Mouse (Mus musculus) splenic B cell, adult 2 months (primary cell): Measurements from ENCODE around the gene Akap6.

Experiments used
- DNase-seq: peaks from one replicate; pipeline ENCODE4 v3.0.0-alpha.2; 2011; ENCODE audit warnings: low read depth, low spot score
- H3K27me3 ChIP-seq: 2 replicates; pipeline ENCODE4 v1.6.1; 2012; ENCODE audit warnings: mild to moderate bottlenecking, low read length, moderate library complexity, mixed read lengths; ENCODE audit not compliant: control insufficient read depth, poor library complexity, insufficient read depth, severe bottlenecking
- H3K36me3 ChIP-seq: 2 replicates; pipeline ENCODE4 v1.6.1; 2012; ENCODE audit warnings: mild to moderate bottlenecking, low read length, moderate library complexity, mixed read lengths; ENCODE audit not compliant: control insufficient read depth, poor library complexity, insufficient read depth, severe bottlenecking

The Akap6 gene

GRCm38 (mm10) chr12:52699146-52699545 is at the start of gene Akap6:
Akap6 (plus strand) TSS chr12:52699383.
- Histone ChIP-seq H3K27me3 (no peaks in the 10 kb centered on the region), H3K36me3 (no peaks in the 10 kb centered on the region)
- DNase-seq: no peak

- no peak for DNase-seq
- no peaks in the 10 kb centered on the region for H3K27me3 ChIP-seq
- H3K36me3 ChIP-seq: no peaks in the 10 kb centered on the region
Observed at GRCm38 (mm10) chr12:52662907-52663790, 36.0 kb upstream of the Akap6 start.

- H3K36me3 ChIP-seq: no peaks in the 10 kb centered on the region
- H3K27me3 ChIP-seq: no peaks in the 10 kb centered on the region
- no peak for DNase-seq
Observed at GRCm38 (mm10) chr12:52664944-52665343, 34.2 kb upstream of the Akap6 start.

GRCm38 (mm10) chr12:52671436-52671835 is 27.7 kb upstream of the Akap6 start:
- no peaks in the 10 kb centered on the region for H3K36me3 ChIP-seq
- no peak for DNase-seq
- H3K27me3 ChIP-seq: no peaks in the 10 kb centered on the region

- Histone ChIP-seq H3K27me3 (no peaks in the 10 kb centered on the region), H3K36me3 (no peaks in the 10 kb centered on the region)
- no peak for DNase-seq
Observed at GRCm38 (mm10) chr12:52671943-52672342, 27.2 kb upstream of the Akap6 start.

- H3K36me3 ChIP-seq: no peaks in the 10 kb centered on the region
- H3K27me3 ChIP-seq: no peaks in the 10 kb centered on the region
- no peak for DNase-seq
Observed at GRCm38 (mm10) chr12:52673361-52673960, 25.7 kb upstream of the Akap6 start.

GRCm38 (mm10) chr12:52675010-52675409 is 24.2 kb upstream of the Akap6 start:
- DNase-seq: no peak
- H3K36me3 ChIP-seq: no peaks in the 10 kb centered on the region

GRCm38 (mm10) chr12:52687355-52687754 is 11.8 kb upstream of the Akap6 start:
- Histone ChIP-seq H3K36me3 (no peaks in the 10 kb centered on the region), H3K27me3 (no peaks in the 10 kb centered on the region)
- no peak for DNase-seq

More at GRCm38 (mm10) chr12:52675010-52675409, 24.2 kb upstream of the Akap6 start:
- no peaks in the 10 kb centered on the region for H3K27me3 ChIP-seq

- no peaks in the 10 kb centered on the region for H3K36me3 ChIP-seq
- H3K27me3 ChIP-seq: no peaks in the 10 kb centered on the region
- DNase-seq: no peak
Observed at GRCm38 (mm10) chr12:52688712-52689111, 10.5 kb upstream of the Akap6 start.

GRCm38 (mm10) chr12:52691552-52691951 is 7.6 kb upstream of the Akap6 start:
- no peaks in the 10 kb centered on the region for H3K27me3 ChIP-seq
- no peaks in the 10 kb centered on the region for H3K36me3 ChIP-seq
- DNase-seq: no peak

- DNase-seq: no peak
- Histone ChIP-seq H3K27me3 (no peaks in the 10 kb centered on the region), H3K36me3 (no peaks in the 10 kb centered on the region)
Observed at GRCm38 (mm10) chr12:52692290-52692974, 6.8 kb upstream of the Akap6 start.

- H3K27me3 ChIP-seq: no peaks in the 10 kb centered on the region
- no peak for DNase-seq
Observed at GRCm38 (mm10) chr12:52697407-52698109, 1.6 kb upstream of the Akap6 start.

GRCm38 (mm10) chr12:52698276-52698930 is 780 bp upstream of the Akap6 start:
- H3K27me3 ChIP-seq: no peaks in the 10 kb centered on the region
- no peak for DNase-seq
- H3K36me3 ChIP-seq: no peaks in the 10 kb centered on the region

More at GRCm38 (mm10) chr12:52697407-52698109, 1.6 kb upstream of the Akap6 start:
- no peaks in the 10 kb centered on the region for H3K36me3 ChIP-seq
